In the genomic region with DNA sequence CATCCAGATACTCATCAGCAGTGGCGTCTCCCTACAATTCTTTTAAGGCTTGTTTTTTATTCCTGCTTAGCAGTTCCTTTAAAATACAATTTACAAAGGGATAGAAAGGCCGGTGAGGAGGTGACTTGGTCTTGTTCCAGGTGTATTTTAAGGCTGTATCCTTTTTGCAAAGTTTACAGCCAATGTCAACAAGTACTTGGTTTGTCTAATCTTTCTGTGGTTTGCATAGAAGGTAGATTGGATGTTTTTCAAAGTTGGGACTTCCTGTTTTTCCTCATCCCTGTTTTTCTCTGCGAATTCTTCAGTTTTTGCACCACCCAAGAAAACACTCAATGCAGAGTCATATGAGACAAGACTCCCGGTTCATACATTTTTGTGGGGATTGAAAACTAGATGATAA, we compare ENCODE assay signal across 26 mouse cellular contexts.
DNase-seq lines count a peak whose midpoint lies in the region; ATAC-seq and TF ChIP-seq lines count a peak whose summit lies in the region.
"Had no signal": no experiment of that assay in that cellular context is flagged by ENCODE, and none has a peak within 500 bp of the region (broad histone marks: within the 10 kb centered on the region; RNA-seq: fewer than 3 reads in every experiment).

No protein-coding gene starts in this region.

- DNase-seq in gastrocnemius, adult 2 months: no peak
- no peak for DNase-seq in gastrocnemius, adult 8-10 months (ENCODE audit: low spot score in 2 of 2)
- peak; percentile 61 for DNase-seq in kidney, postnatal 0 days (ENCODE audit: low spot score)
- no peak for DNase-seq in kidney, adult 8-10 months
- peak; percentile 23 for DNase-seq in 3134 (ENCODE audit: extremely low read depth, insufficient read length, low spot score)
- DNase-seq in NIH3T3 (ENCODE audit: low read depth): peak; percentile 42
- no peak for DNase-seq in forebrain, embryonic 10.5 days (ENCODE audit: extremely low spot score, low spot score)
- DNase-seq in urinary bladder, postnatal 36 days (ENCODE audit: low spot score in 2 of 2): no peak
- DNase-seq: adrenal gland, adult 2 months; adrenal gland, postnatal 10 days; adrenal gland, postnatal 25 days; B cell, adult 2 months; cerebellum, adult 11 months; cerebellum, adult 18-20 months; cerebellum, adult 8-10 months; cerebellum, adult 9-11 months; cerebellum, postnatal 14 days; cerebellum, postnatal 36 days had no signal

- H3K27ac ChIP-seq in gastrocnemius, adult 2 months: peak overlapping the region; percentile 32
- H3K27ac ChIP-seq in kidney, postnatal 0 days: no peak overlapping the region
- H3K27ac ChIP-seq in forebrain, embryonic 10.5 days: no peak overlapping the region
- H3K27ac ChIP-seq: embryonic facial prominence, embryonic 10.5 days; embryonic facial prominence, embryonic 12.5 days; forebrain, embryonic 12.5 days had no signal

- TF ChIP-seq CTCF in gastrocnemius, adult 2 months (IDR thresholded peaks at IDR 0.05): no peak
- no peak for TF ChIP-seq CTCF in kidney, postnatal 0 days (IDR thresholded peaks at IDR 0.05; ENCODE audit: low read depth)

- no peak overlapping the region for H3K4me3 ChIP-seq in gastrocnemius, adult 2 months
- no peak overlapping the region for H3K4me3 ChIP-seq in kidney, postnatal 0 days (replicated peaks; ENCODE audit: low read depth, low read length)
- no peak overlapping the region for H3K4me3 ChIP-seq in forebrain, embryonic 10.5 days
- H3K4me3 ChIP-seq: embryonic facial prominence, embryonic 10.5 days; embryonic facial prominence, embryonic 12.5 days; forebrain, embryonic 12.5 days had no signal

- no peaks in the 10 kb centered on the region for H3K4me1 ChIP-seq in kidney, postnatal 0 days (replicated peaks; ENCODE audit: insufficient read depth, low read length)
- H3K4me1 ChIP-seq in forebrain, embryonic 10.5 days: no peaks in the 10 kb centered on the region
- H3K4me1 ChIP-seq: embryonic facial prominence, embryonic 12.5 days; forebrain, embryonic 12.5 days had no signal

- H3K36me3 ChIP-seq in kidney, postnatal 0 days (ENCODE audit: insufficient read depth, low read length): no peaks in the 10 kb centered on the region
- no peaks in the 10 kb centered on the region for H3K36me3 ChIP-seq in forebrain, embryonic 10.5 days (replicated peaks)
- H3K36me3 ChIP-seq: embryonic facial prominence, embryonic 10.5 days; embryonic facial prominence, embryonic 12.5 days; forebrain, embryonic 12.5 days had no signal

- H3K9me3 ChIP-seq in kidney, postnatal 0 days (replicated peaks; ENCODE audit: low read length): no peaks in the 10 kb centered on the region
- no peaks in the 10 kb centered on the region for H3K9me3 ChIP-seq in forebrain, embryonic 10.5 days
- H3K9me3 ChIP-seq: embryonic facial prominence, embryonic 10.5 days; embryonic facial prominence, embryonic 12.5 days; forebrain, embryonic 12.5 days; G1E had no signal

- no peaks in the 10 kb centered on the region for H3K27me3 ChIP-seq in kidney, postnatal 0 days (ENCODE audit: insufficient read depth, low read length)
- no peaks in the 10 kb centered on the region for H3K27me3 ChIP-seq in forebrain, embryonic 10.5 days (ENCODE audit: poor library complexity, severe bottlenecking)
- H3K27me3 ChIP-seq: CH12.LX; embryonic facial prominence, embryonic 12.5 days; forebrain, embryonic 12.5 days had no signal

- no peak overlapping the region for H3K4me2 ChIP-seq in kidney, postnatal 0 days (ENCODE audit: low read length)
- H3K4me2 ChIP-seq: embryonic facial prominence, embryonic 12.5 days; forebrain, embryonic 12.5 days had no signal

- no peak overlapping the region for H3K9ac ChIP-seq in kidney, postnatal 0 days (ENCODE audit: low read depth, low read length)
- H3K9ac ChIP-seq: embryonic facial prominence, embryonic 12.5 days; forebrain, embryonic 12.5 days had no signal

- intact Hi-C loops in gastrocnemius, adult 2 months (cut with DNase I): no loop called here

- no peak for ATAC-seq in kidney, postnatal 0 days (replicated peaks; ENCODE audit: low FRiP score, low read depth)
- ATAC-seq: CD4-positive, CD25-positive, alpha-beta regulatory T cell, adult 4 months; forebrain, embryonic 14.5 days; forebrain, embryonic 16.5 days had no signal

- 60% methylated on average over 4 of the region's 4 CpGs for WGBS in kidney, postnatal 0 days
- WGBS in forebrain, embryonic 10.5 days: 85% methylated on average over 4 of the region's 4 CpGs

Comparison
In these comparisons a context has a peak if more than half of its experiments do, and no peak if none do; other contexts are left out.
1. DNase-seq: peak in kidney, postnatal 0 days (single experiment), 3134 (single experiment) and NIH3T3 (single experiment); none in gastrocnemius, adult 2 months (single experiment), gastrocnemius, adult 8-10 months (0 of 2), kidney, adult 8-10 months (0 of 2), forebrain, embryonic 10.5 days (single experiment) and urinary bladder, postnatal 36 days (0 of 2).